Mouse (Mus musculus): Measurements from ENCODE around the gene Bmpr1a.

Gene Bmpr1a

DNA sequence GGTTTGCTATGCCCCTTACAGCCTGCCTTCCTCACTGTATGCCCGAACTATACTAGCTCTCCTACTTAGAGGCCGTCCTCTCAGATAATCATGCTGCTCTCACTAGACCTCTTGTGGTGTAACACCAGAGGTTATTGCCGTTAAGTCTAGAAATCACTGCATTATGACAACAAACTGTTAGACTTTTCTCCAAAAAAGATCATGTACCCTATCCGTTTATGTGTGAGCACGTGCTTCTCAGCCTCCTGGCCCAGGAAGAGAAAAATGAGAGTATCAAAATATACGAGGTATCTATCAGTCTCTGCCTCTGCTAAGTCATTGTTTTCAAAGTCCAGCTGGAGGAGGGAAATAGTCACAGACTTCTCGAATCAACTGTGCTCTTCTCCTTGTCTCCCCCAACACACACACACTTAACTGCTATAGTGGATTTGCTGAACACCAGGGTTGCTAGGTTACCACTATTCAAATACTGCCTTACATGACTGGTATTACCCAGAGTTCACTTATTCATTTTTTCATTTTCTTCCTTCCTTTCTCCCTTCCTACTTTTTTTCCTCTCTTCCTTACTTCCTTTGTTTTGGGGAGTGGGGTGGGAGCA, 5.8 kb upstream of the Bmpr1a start:
- in situ Hi-C loops (cut with MboI; ENCODE audit: unreplicated experiment in 2 of 2) = no loop called here

GRCm38 (mm10) chr14:34508187-34508840, 5.2 kb upstream of the Bmpr1a start:
- in situ Hi-C loops (cut with MboI; ENCODE audit: unreplicated experiment in 2 of 2) = no loop called here

DNA sequence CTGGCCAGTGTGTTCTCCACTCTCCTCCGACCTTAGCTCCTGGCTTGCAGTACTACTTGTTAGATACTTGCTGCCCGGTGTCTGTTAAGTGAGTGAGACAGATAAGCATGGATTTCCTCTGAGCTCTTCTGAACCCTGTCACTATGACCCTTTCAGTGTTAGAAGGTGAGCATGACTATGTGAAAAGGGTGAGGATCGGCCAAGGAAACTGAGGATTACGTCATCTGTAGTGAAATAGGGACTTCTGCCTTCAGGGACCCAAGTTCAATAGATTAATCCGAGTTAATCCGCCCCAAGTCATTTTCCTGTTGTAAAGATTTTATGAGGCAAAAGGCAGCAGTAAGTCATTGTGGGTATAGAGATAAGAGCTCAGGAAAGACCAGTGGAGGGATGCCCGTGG, 2.2 kb upstream of the Bmpr1a start:
- in situ Hi-C loops (cut with MboI; ENCODE audit: unreplicated experiment in 2 of 2) = no loop called here

DNA sequence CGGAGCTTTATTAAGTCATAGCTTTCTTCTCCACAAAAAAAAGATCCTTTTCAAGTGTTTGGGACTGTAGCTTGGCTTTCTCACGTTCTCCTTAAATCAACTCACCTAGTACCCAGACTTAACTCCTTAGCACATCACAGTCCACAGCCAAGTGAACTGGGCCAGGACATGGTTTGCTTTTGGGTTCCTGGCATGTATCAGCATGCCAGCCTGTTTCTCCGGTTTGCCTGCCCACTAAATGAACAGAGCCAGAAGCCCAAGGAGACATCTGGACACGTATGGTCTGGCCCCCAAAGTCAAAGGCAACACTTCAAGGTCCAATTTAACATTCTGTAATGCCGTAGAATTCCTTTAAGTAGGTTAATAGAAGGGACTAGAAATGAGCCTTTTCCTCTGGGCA, 1.2 kb upstream of the Bmpr1a start:
- in situ Hi-C loops (cut with MboI; ENCODE audit: unreplicated experiment in 2 of 2) = no loop called here

GRCm38 (mm10) chr14:34503759-34504158, 618 bp upstream of the Bmpr1a start:
- in situ Hi-C loops (cut with MboI; ENCODE audit: unreplicated experiment in 2 of 2) = no loop called here

- in situ Hi-C loops (cut with MboI; ENCODE audit: unreplicated experiment in 2 of 2) = no loop called here
Measured at GRCm38 (mm10) chr14:34502475-34503324, 441 bp downstream of the Bmpr1a start.

DNA sequence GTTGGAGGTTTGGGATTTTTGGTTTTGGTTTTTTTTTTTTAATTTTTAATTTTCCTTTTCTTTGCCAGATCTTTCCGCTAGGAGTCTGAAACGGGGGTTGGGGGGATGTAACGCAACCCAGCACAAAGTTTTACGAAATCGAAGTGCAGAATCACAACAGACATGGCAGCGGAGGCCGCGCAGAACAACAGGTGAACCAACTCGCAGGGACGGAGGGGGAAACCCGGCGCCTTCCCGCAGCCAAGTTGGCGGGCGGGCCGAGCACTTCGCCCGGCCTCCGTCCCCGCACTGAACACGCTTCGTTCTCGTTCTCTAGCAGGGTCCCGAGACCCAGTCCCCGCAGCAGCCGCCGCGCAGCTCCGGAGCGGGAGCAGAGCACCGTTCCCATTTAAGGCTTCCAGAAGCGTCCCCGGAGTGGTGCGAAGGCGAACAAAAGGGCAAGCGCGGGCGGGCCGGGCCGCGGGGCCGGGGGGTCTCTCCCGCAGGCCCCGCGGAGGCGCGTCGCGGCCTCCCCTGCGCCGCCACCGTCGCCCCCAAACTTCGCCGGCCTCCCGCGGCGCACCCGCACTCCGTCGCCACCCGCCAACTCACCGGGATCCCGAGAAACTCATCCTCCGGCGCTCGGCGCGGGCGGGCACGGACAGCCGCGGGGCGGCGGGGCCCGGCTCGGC, 1.2 kb downstream of the Bmpr1a start:
- in situ Hi-C loops (cut with MboI; ENCODE audit: unreplicated experiment in 2 of 2) = no loop called here

DNA sequence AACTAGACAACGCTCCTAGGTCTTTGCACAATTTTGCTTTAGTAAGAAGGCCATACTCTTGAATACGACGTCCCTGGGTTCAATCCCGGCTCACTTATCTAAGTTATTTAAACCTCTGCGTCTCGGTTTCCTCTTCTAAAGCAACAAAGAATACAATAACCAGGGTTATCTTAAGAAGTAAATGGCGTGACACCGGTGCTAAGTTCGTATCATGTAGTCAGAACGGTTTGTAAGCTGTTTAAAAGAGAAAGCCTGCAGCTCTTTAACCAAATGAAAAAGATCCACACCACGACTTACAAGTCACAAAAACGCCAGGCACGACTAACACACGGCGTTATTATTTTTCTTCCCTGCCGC, 1.7 kb downstream of the Bmpr1a start:
- in situ Hi-C loops (cut with MboI; ENCODE audit: unreplicated experiment in 2 of 2) = no loop called here

- in situ Hi-C loops (cut with MboI; ENCODE audit: unreplicated experiment in 2 of 2) = no loop called here
Measured at GRCm38 (mm10) chr14:34500309-34500708, 2.8 kb downstream of the Bmpr1a start.

GRCm38 (mm10) chr14:34499664-34500063, 3.5 kb downstream of the Bmpr1a start:
- in situ Hi-C loops (cut with MboI; ENCODE audit: unreplicated experiment in 2 of 2) = no loop called here

GRCm38 (mm10) chr14:34497346-34497745, 5.8 kb downstream of the Bmpr1a start:
- in situ Hi-C loops (cut with MboI; ENCODE audit: unreplicated experiment in 2 of 2) = no loop called here

DNA sequence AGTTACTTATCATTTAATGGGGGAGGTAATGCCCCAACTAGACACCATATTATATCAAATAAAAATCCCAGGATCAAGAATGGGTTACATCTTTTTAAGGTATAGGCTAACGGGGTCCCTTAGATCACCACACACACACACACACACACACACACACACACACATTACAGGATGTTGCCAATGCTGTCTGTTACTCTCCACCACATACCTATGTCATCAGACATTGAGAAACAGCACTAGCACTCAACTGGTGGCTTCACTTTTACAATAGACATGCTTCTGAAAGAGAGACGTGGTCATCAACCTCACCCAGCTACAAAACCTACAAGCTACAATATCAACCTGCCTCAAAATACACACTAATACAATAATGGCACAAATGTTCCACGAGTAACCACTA, 9.5 kb downstream of the Bmpr1a start:
- in situ Hi-C loops (cut with MboI; ENCODE audit: unreplicated experiment in 2 of 2) = no loop called here

- in situ Hi-C loops (cut with MboI; ENCODE audit: unreplicated experiment in 2 of 2) = no loop called here
Measured at GRCm38 (mm10) chr14:34492688-34493087, 10.5 kb downstream of the Bmpr1a start.

DNA sequence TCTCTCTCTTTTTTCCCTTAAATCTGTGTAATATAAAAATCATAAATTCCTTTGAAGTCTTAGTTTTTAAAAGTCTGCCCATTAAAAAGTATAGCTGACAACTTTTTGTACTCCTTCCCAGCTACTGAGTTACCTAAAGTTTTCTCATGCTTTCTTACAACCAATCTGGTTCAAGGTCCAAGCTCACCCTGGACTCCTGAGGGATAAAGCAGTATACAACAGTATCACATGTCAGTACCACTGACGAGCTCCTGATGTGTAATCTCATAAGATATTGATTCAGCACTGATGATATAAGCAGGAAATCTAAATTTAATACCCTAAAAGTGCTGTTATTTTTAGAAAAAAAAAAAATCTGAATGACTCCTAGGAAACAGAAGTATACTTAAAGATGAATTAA, 12.2 kb downstream of the Bmpr1a start:
- in situ Hi-C loops (cut with MboI; ENCODE audit: unreplicated experiment in 2 of 2) = no loop called here

DNA sequence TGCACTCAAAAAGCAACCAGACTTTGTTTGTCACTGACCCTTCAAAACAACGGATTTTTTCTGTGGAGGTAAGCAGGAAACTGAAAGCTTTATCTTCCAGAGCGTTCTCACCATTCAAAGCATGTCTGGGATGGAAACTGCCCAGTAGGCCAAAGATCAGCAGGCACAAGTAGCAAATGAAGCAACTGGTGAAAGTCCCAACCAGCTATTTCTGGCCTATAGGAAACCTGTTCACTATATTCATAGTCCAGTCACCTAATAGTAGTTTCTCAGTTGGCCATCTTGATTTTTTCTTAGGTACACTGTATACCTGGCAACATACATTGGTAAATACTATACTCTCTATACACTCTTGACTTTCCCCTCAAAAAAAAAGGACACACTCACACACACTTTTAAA, 13.2 kb downstream of the Bmpr1a start:
- in situ Hi-C loops (cut with MboI; ENCODE audit: unreplicated experiment in 2 of 2) = no loop called here

DNA sequence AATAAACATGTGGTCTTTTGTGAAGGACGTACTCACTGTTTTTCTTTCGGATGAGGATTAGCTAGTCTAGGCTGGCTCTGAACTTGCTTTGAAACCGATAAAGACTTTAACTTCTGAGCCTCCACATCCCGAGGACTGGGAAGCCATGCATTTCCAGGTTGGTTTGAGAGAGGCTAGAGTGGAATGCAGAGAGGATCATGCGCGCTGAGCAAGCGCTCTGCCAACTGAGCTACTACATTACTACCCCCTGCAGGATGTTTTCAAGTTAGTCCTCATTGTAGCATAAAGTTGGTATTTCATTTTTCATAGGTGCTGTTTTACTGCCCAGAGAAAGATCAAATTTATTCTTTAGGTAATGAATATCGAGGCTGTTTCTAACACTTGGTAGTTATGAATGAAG, 17.0 kb downstream of the Bmpr1a start:
- in situ Hi-C loops (cut with MboI; ENCODE audit: unreplicated experiment in 2 of 2) = no loop called here

DNA sequence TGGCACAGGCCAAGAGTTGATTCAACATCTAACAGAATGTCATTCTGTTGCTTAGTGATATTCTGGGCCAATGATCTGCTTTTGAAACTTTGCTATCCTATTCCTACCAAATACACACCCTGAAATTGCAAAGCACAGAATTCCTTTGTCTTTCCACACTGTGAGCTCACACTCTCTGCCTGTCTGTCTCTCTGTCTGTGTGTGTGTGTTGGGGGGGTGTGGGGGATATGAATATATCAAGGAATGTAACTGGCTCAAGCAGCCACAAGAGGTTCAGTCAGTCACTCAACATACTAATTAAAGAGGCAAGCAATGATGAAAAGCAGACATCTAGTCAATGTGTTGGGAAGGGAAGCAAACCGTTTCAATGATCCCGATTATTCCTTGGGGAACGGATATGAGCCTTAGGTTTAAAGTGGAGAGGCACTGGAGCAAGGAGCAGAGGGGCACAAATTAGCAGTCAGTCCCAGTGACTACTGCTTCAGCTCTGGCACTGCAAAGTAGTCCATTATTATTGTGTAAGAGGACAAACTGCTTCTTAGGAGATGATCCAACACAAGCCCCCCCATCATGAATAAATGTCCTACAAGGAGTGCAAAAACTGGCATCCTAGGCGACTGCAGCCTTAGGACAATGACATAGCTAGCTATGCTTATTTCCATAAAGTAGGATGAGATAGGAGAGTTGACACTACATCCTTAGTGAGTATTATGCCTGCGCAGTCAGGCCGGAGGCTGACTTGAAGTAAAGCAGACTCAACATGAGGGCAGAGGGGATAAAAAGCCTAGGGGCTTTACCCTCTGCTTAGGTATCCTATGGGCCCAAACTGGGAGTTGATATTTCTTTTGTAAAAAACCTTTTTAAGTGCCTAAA, 19.4 kb downstream of the Bmpr1a start:
- in situ Hi-C loops (cut with MboI; ENCODE audit: unreplicated experiment in 2 of 2) = no loop called here

DNA sequence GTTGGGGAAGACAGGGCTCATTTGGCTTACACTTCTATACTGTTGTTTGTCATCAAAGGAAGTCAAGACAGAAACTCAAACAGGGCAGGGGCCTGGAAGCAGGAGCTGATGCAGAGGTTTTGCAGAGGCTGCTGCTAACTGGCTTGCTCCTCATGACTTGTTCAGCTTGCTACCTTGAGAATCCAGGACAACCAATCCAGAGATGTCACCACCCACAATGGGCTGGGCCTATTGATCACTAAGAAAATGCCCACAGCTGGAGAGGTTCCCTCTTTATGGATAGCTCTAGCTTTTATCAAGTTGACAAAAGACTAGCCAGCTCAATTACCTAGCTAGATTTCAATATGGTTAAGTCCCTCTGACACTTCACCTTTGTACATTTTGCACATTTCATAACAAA, 31.6 kb downstream of the Bmpr1a start:
- in situ Hi-C loops (cut with MboI; ENCODE audit: unreplicated experiment in 2 of 2) = no loop called here

GRCm38 (mm10) chr14:34466291-34466690, 36.9 kb downstream of the Bmpr1a start:
- in situ Hi-C loops (cut with MboI; ENCODE audit: unreplicated experiment in 2 of 2) = no loop called here

- in situ Hi-C loops (cut with MboI; ENCODE audit: unreplicated experiment in 2 of 2) = loop anchor here (5.0 kb wide), 1 partner anchor 88 kb away; no protein-coding TSS in a partner anchor
Measured at GRCm38 (mm10) chr14:34459386-34459785, 43.8 kb downstream of the Bmpr1a start.

All from v-Abl transformed pro-B cells (cell line).